Mouse (Mus musculus) midbrain, embryonic 11.5 days (tissue): ENCODE data around the gene Aipl1. TPM values are rescaled to one million over a fixed set of nuclear protein-coding genes. Genes with fewer than 3 reads are reported as not detected.

Source experiments
- ATAC-seq: fragments of 200-750 bp; cut with Nextera tagmentation; 2 replicates; pipeline ENCODE4 v1.8.0; 2017; ENCODE audit warnings: moderate TSS enrichment, moderate library complexity; ENCODE audit not compliant: low FRiP score
- DNase-seq: peaks from one replicate; pipeline ENCODE4 v3.0.0; 2015; ENCODE audit warnings: low spot score; ENCODE audit errors: missing footprints
- H3K27ac ChIP-seq: fragments of 300-500 bp; sonication (generic); 2 replicates; pipeline ENCODE4 v1.5.1; 2014; ENCODE audit warnings: low read depth, low read length
- H3K27me3 ChIP-seq: fragments of 300-500 bp; sonication (generic); 2 replicates; pipeline ENCODE4 v1.6.1; 2014; ENCODE audit warnings: mild to moderate bottlenecking, low read length, moderate library complexity, mixed read lengths; ENCODE audit not compliant: control insufficient read depth, insufficient read depth
- H3K36me3 ChIP-seq: fragments of 300-500 bp; sonication (generic); 2 replicates; pipeline ENCODE4 v1.6.1; 2014; ENCODE audit warnings: mild to moderate bottlenecking, low read length, moderate library complexity, mixed read lengths; ENCODE audit not compliant: control insufficient read depth, insufficient read depth
- H3K4me1 ChIP-seq: fragments of 300-500 bp; sonication (generic); 2 replicates; pipeline ENCODE4 v1.6.1; 2014; ENCODE audit warnings: low read length; ENCODE audit not compliant: control insufficient read depth, insufficient read depth
- H3K4me2 ChIP-seq: fragments of 300-500 bp; sonication (generic); 2 replicates; pipeline ENCODE4 v1.6.1; 2014; ENCODE audit warnings: mild to moderate bottlenecking, moderate library complexity
- H3K4me3 ChIP-seq: fragments of 300-500 bp; sonication (generic); 2 replicates; pipeline ENCODE4 v1.5.1; 2014; ENCODE audit warnings: low read depth, low read length
- H3K9ac ChIP-seq: fragments of 300-500 bp; sonication (generic); 2 replicates; pipeline ENCODE4 v1.6.1; 2014; ENCODE audit warnings: low read length
- H3K9me3 ChIP-seq: fragments of 300-500 bp; sonication (generic); 2 replicates; pipeline ENCODE4 v1.6.1; 2016; ENCODE audit warnings: low read length; ENCODE audit not compliant: control insufficient read depth
- WGBS: fragments of 180-500 bp; shearing (Covaris S2); extraction: QIAGEN DNeasy Blood & Tissue Kit; methylation state at CpG from one replicate; pipeline ENCODE4 v1.1.7; 2014; 5-methylcytosine and 5-hydroxymethylcytosine counted together
- polyA plus RNA-seq: library from polyadenylated mRNA; unstranded; fragments of >200 nt; fragmentation: Nextera tagmentation; extraction: Ambion mirVana; gene quantifications from 2 replicates; pipeline ENCODE4 v1.2.1, GENCODE M21; 2014

The Aipl1 gene
- polyA plus RNA-seq, 1 experiment from 2014 or later, result 0.44 TPM

GRCm38 (mm10) chr11:72042631-72043030, 5.3 kb upstream of the Aipl1 start:
- H3K27ac ChIP-seq, result no peak overlapping the region
- peak overlapping the region; percentile 73 for H3K9ac ChIP-seq
- no peaks in the 10 kb centered on the region for H3K27me3 ChIP-seq
- H3K9me3 ChIP-seq, result no peaks in the 10 kb centered on the region
- peak overlapping the region; percentile 66 for H3K4me3 ChIP-seq
- under 1% methylated on average over 14 of the region's 14 CpGs for WGBS
- peaks cover 43% of the 10 kb centered on the region for H3K4me1 ChIP-seq
- ATAC-seq, result no peak
- peaks cover 15% of the 10 kb centered on the region; the same call in 1 of the 2 replicates for H3K36me3 ChIP-seq
- H3K4me2 ChIP-seq, result peak overlapping the region; percentile 87
- DNase-seq, result peak; percentile 88

- H3K4me2 ChIP-seq, result peak within 1 kb of the TSS; percentile 87
- peak within 1 kb of the TSS; percentile 66 for H3K4me3 ChIP-seq
- peak within 1 kb of the TSS; percentile 65 for H3K27ac ChIP-seq
- peaks cover 43% of the 10 kb centered on the region for H3K4me1 ChIP-seq
- peak within 1 kb of the TSS; percentile 76 for H3K9ac ChIP-seq
- DNase-seq (peak; percentile 99), ATAC-seq (peak; percentile 93)
- peaks cover 3% of the 10 kb centered on the region; the same call in 1 of the 2 replicates for H3K27me3 ChIP-seq
- peaks cover 15% of the 10 kb centered on the region; the same call in 1 of the 2 replicates for H3K36me3 ChIP-seq
- under 1% methylated on average over 52 of the region's 52 CpGs for WGBS
- no peaks in the 10 kb centered on the region for H3K9me3 ChIP-seq
Measured at GRCm38 (mm10) chr11:72041768-72042607, 4.7 kb upstream of the Aipl1 start, which contains the start of gene Pimreg. Pimreg (plus strand) TSS chr11:72042032.

GRCm38 (mm10) chr11:72041290-72041767, 4.0 kb upstream of the Aipl1 start:
- Histone ChIP-seq H3K4me2 (peak overlapping the region; percentile 87), H3K9ac (peak overlapping the region; percentile 76), H3K4me3 (peak overlapping the region; percentile 66), H3K36me3 (peaks cover 11% of the 10 kb centered on the region; the same call in 1 of the 2 replicates), H3K27me3 (peaks cover 3% of the 10 kb centered on the region; the same call in 1 of the 2 replicates), H3K27ac (peak overlapping the region; percentile 65; the same call in 1 of the 2 replicates), H3K4me1 (peaks cover 43% of the 10 kb centered on the region), H3K9me3 (no peaks in the 10 kb centered on the region)
- no peak for ATAC-seq
- WGBS, result 13% methylated on average over 6 of the region's 6 CpGs
- no peak for DNase-seq

GRCm38 (mm10) chr11:72039599-72040386, 2.5 kb upstream of the Aipl1 start:
- Histone ChIP-seq H3K9me3 (no peaks in the 10 kb centered on the region), H3K4me3 (no peak overlapping the region), H3K4me1 (peaks cover 43% of the 10 kb centered on the region), H3K27ac (no peak overlapping the region), H3K36me3 (no peaks in the 10 kb centered on the region; the same call in 1 of the 2 replicates), H3K27me3 (peaks cover 3% of the 10 kb centered on the region; the same call in 1 of the 2 replicates), H3K9ac (peak overlapping the region; percentile 38), H3K4me2 (no peak overlapping the region; the same call in 1 of the 2 replicates)
- ATAC-seq (no peak), DNase-seq (no peak)
- WGBS, result 26% methylated on average over 16 of the region's 16 CpGs

- ATAC-seq, result no peak
- Histone ChIP-seq H3K4me2 (no peak overlapping the region), H3K36me3 (no peaks in the 10 kb centered on the region), H3K4me3 (no peak overlapping the region), H3K27ac (no peak overlapping the region), H3K9ac (no peak overlapping the region), H3K9me3 (no peaks in the 10 kb centered on the region), H3K4me1 (peaks cover 27% of the 10 kb centered on the region), H3K27me3 (peaks cover 3% of the 10 kb centered on the region; the same call in 1 of the 2 replicates)
- under 1% methylated on average over 4 of the region's 4 CpGs for WGBS
- DNase-seq, result peak; percentile 100
Measured at GRCm38 (mm10) chr11:72037996-72038395, 687 bp upstream of the Aipl1 start.

GRCm38 (mm10) chr11:72032589-72032988, 4.7 kb downstream of the Aipl1 start:
- H3K27ac ChIP-seq, result no peak overlapping the region
- no peak overlapping the region for H3K4me2 ChIP-seq
- H3K9me3 ChIP-seq, result no peaks in the 10 kb centered on the region
- no peak overlapping the region for H3K9ac ChIP-seq
- ATAC-seq (no peak), DNase-seq (no peak)
- H3K27me3 ChIP-seq, result peaks cover 4% of the 10 kb centered on the region; the same call in 1 of the 2 replicates
- H3K4me3 ChIP-seq, result no peak overlapping the region
- H3K36me3 ChIP-seq, result no peaks in the 10 kb centered on the region
- no peaks in the 10 kb centered on the region for H3K4me1 ChIP-seq
- 93% methylated on average over 3 of the region's 3 CpGs for WGBS

- ATAC-seq, result no peak
Measured at GRCm38 (mm10) chr11:72032091-72032490, 5.2 kb downstream of the Aipl1 start.

GRCm38 (mm10) chr11:72031353-72031752, 6.0 kb downstream of the Aipl1 start:
- H3K36me3 ChIP-seq, result no peaks in the 10 kb centered on the region
- no peak overlapping the region for H3K27ac ChIP-seq
- H3K9ac ChIP-seq, result no peak overlapping the region
- no peaks in the 10 kb centered on the region for H3K9me3 ChIP-seq
- H3K4me3 ChIP-seq, result no peak overlapping the region
- H3K4me1 ChIP-seq, result no peaks in the 10 kb centered on the region
- no peak overlapping the region for H3K4me2 ChIP-seq
- no peak for DNase-seq
- no peak for ATAC-seq
- WGBS, result 89% methylated on average over 7 of the region's 7 CpGs
- peaks cover 2% of the 10 kb centered on the region; the same call in 1 of the 2 replicates for H3K27me3 ChIP-seq

More at GRCm38 (mm10) chr11:72032091-72032490, 5.2 kb downstream of the Aipl1 start:
- DNase-seq, result no peak
- Histone ChIP-seq H3K27me3 (peaks cover 2% of the 10 kb centered on the region; the same call in 1 of the 2 replicates), H3K4me2 (no peak overlapping the region), H3K36me3 (no peaks in the 10 kb centered on the region), H3K27ac (no peak overlapping the region), H3K9me3 (no peaks in the 10 kb centered on the region), H3K4me3 (no peak overlapping the region), H3K9ac (no peak overlapping the region), H3K4me1 (no peaks in the 10 kb centered on the region)
- WGBS, result 61% methylated on average over 4 of the region's 4 CpGs
